Mouse (Mus musculus): ENCODE data around the gene Icam5. TPM values are rescaled to one million over a fixed set of nuclear protein-coding genes. Genes with fewer than 3 reads are reported as not detected.

Gene Icam5
- polyA plus RNA-seq, 1 experiment from 2014 or later = 0.15 TPM

DNA sequence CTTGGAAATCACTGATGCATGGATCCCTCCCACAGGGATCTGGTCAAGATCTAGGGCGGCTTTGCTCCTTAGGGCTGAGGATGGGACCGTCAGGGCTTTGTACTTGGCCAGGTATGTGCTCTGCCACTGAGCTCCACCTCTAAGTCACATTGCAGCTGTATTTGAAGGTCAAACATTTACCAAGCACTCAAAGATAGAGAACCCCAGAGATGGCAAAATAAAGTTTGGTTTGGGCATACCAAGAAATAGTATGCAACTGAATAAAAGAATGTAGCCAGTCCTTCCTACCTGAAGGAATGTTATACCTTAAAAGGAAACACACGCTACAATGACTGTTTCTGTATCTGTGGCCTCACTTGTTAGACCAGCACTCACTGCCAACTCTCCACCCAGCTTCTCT, 10.5 kb upstream of the Icam5 start:
- 80% methylated on average over 3 of the region's 3 CpGs for WGBS
- H3K9ac ChIP-seq (ENCODE audit: low read length) = no peak overlapping the region
- peaks cover 12% of the 10 kb centered on the region for H3K4me1 ChIP-seq (ENCODE audit: control insufficient read depth, insufficient read depth, low read length)
- no peak overlapping the region for H3K4me3 ChIP-seq (replicated peaks; ENCODE audit: low read length)
- peaks cover 10% of the 10 kb centered on the region for H3K27me3 ChIP-seq (ENCODE audit: control insufficient read depth, insufficient read depth, low read length)
- no peaks in the 10 kb centered on the region for H3K9me3 ChIP-seq (replicated peaks; ENCODE audit: control insufficient read depth, low read length)
- no peak overlapping the region for H3K4me2 ChIP-seq (ENCODE audit: low read depth, low read length)
- ATAC-seq (ENCODE audit: insufficient read depth, low FRiP score) = no peak
- H3K36me3 ChIP-seq (ENCODE audit: control insufficient read depth, insufficient read depth, low read length) = no peaks in the 10 kb centered on the region
- no peak overlapping the region for H3K27ac ChIP-seq (ENCODE audit: low read length)

DNA sequence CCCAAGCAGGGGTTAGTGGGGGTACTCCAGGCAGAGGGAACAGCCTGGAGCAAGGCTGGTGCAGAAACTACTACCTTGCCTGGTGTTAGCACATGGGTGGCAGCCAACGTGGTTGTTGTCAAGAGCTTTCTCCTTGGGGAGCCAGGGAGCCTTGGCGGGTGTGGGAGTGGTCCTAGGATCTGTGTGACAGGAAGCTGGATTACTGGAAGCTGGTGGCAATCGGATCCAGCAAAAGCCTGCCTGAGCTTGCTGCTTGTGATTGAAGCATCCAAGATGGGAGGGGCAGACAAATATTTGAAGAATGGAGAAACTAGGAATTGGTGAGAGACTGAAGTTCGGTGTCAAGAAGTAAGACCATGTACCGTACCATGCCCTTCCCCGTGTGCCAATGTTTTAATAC, 9.6 kb upstream of the Icam5 start:
- ATAC-seq (ENCODE audit: insufficient read depth, low FRiP score) = no peak
- H3K4me3 ChIP-seq (replicated peaks; ENCODE audit: low read length) = no peak overlapping the region
- H3K9me3 ChIP-seq (replicated peaks; ENCODE audit: control insufficient read depth, low read length) = no peaks in the 10 kb centered on the region
- no peak overlapping the region for H3K4me2 ChIP-seq (ENCODE audit: low read depth, low read length)
- no peaks in the 10 kb centered on the region for H3K36me3 ChIP-seq (ENCODE audit: control insufficient read depth, insufficient read depth, low read length)
- no peak overlapping the region for H3K27ac ChIP-seq (ENCODE audit: low read length)
- no peak overlapping the region for H3K9ac ChIP-seq (ENCODE audit: low read length)
- H3K27me3 ChIP-seq (ENCODE audit: control insufficient read depth, insufficient read depth, low read length) = peaks cover 2% of the 10 kb centered on the region
- peaks cover 4% of the 10 kb centered on the region; the same call in 1 of the 2 replicates for H3K4me1 ChIP-seq (ENCODE audit: control insufficient read depth, insufficient read depth, low read length)
- WGBS = 45% methylated on average over 6 of the region's 6 CpGs

DNA sequence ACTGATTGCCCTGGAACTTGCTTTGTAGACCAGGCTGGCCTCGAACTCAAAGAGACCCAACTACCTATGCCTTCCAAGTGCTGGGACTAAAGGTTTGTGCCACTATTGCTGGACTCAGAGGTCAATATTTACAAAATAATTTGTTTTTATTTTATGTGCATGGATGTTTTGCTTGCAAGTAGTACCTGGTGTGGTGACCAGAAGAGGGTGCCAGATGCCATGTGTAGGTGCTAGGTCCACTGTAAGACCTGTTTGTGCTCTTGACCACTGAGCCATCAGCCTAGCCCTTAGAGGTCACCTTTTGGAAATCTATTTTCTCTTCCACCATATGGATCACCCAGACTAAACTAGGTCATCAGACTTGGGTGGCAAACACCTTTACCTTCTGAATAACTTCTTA, 9.1 kb upstream of the Icam5 start:
- Histone ChIP-seq H3K4me1 (ENCODE audit: control insufficient read depth, insufficient read depth, low read length) (peaks cover 2% of the 10 kb centered on the region; the same call in 1 of the 2 replicates), H3K4me3 (replicated peaks; ENCODE audit: low read length) (no peak overlapping the region), H3K4me2 (ENCODE audit: low read depth, low read length) (no peak overlapping the region), H3K36me3 (ENCODE audit: control insufficient read depth, insufficient read depth, low read length) (no peaks in the 10 kb centered on the region), H3K9ac (ENCODE audit: low read length) (no peak overlapping the region), H3K9me3 (replicated peaks; ENCODE audit: control insufficient read depth, low read length) (no peaks in the 10 kb centered on the region), H3K27ac (ENCODE audit: low read length) (no peak overlapping the region), H3K27me3 (ENCODE audit: control insufficient read depth, insufficient read depth, low read length) (no peaks in the 10 kb centered on the region)
- ATAC-seq (ENCODE audit: insufficient read depth, low FRiP score) = no peak
- 79% methylated on average over 1 of the region's 1 CpGs for WGBS

DNA sequence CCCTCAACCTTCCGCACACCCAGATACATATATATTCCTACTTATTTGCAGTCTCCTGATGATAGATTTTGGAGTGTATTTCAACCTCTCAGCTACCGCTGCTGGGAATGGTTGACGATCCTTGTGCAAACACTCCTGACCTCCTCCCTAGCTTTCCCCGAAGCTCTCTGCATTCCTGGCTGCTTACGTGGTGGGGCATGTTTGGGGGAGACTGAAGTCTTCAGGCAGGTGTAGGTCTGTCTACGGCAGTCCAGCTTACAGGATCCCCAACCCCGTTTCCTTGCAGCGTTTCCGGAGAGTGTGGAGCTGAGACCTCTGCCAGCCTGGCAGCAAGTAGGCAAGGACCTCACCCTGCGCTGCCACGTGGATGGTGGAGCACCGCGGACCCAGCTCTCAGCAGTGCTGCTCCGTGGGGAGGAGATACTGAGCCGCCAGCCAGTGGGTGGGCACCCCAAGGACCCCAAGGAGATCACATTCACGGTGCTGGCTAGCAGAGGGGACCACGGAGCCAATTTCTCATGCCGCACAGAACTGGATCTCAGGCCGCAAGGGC, 6.5 kb upstream of the Icam5 start:
- Histone ChIP-seq H3K4me1 (ENCODE audit: control insufficient read depth, insufficient read depth, low read length) (peaks cover 14% of the 10 kb centered on the region), H3K4me3 (replicated peaks; ENCODE audit: low read length) (no peak overlapping the region; the same call in 1 of the 2 replicates), H3K36me3 (ENCODE audit: control insufficient read depth, insufficient read depth, low read length) (no peaks in the 10 kb centered on the region), H3K4me2 (ENCODE audit: low read depth, low read length) (peak overlapping the region; percentile 36; the same call in 1 of the 2 replicates), H3K27ac (ENCODE audit: low read length) (peak overlapping the region; percentile 68; the same call in 1 of the 2 replicates), H3K27me3 (ENCODE audit: control insufficient read depth, insufficient read depth, low read length) (0 out of 2 replicates have a peak, but pooled peaks cover 8% of the 10 kb centered on the region), H3K9me3 (replicated peaks; ENCODE audit: control insufficient read depth, low read length) (no peaks in the 10 kb centered on the region), H3K9ac (ENCODE audit: low read length) (peak overlapping the region; percentile 2; the same call in 1 of the 2 replicates)
- 53% methylated on average over 19 of the region's 19 CpGs for whole genome bisulfite sequencing
- peak; percentile 28; the same call in 1 of the 2 replicates for ATAC-seq (ENCODE audit: insufficient read depth, low FRiP score)

DNA sequence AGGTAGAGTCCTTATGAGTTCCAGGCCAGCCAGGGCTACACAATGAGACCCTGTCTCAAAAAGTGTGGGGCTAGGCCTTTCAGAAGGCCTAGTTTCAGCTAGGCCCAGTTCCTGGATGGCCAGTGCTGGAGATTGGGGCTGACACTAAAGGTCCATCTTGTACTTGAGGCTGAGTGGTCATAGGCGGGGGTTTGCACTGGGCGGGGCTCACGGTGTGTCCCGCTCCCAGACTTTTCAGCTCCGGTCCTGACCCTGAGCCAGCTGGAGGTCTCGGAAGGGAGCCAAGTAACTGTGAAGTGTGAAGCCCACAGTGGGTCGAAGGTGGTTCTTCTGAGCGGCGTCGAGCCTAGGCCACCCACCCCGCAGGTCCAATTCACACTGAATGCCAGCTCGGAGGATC, 5.0 kb upstream of the Icam5 start:
- WGBS = 75% methylated on average over 12 of the region's 12 CpGs
- no peaks in the 10 kb centered on the region for H3K36me3 ChIP-seq (ENCODE audit: control insufficient read depth, insufficient read depth, low read length)
- no peak overlapping the region for H3K4me2 ChIP-seq (ENCODE audit: low read depth, low read length)
- no peak overlapping the region for H3K27ac ChIP-seq (ENCODE audit: low read length)
- no peak overlapping the region for H3K4me3 ChIP-seq (replicated peaks; ENCODE audit: low read length)
- no peak for ATAC-seq (ENCODE audit: insufficient read depth, low FRiP score)
- no peak overlapping the region for H3K9ac ChIP-seq (ENCODE audit: low read length)
- H3K9me3 ChIP-seq (replicated peaks; ENCODE audit: control insufficient read depth, low read length) = no peaks in the 10 kb centered on the region
- H3K27me3 ChIP-seq (ENCODE audit: control insufficient read depth, insufficient read depth, low read length) = peaks cover 10% of the 10 kb centered on the region; the same call in 1 of the 2 replicates
- peaks cover 15% of the 10 kb centered on the region for H3K4me1 ChIP-seq (ENCODE audit: control insufficient read depth, insufficient read depth, low read length)

DNA sequence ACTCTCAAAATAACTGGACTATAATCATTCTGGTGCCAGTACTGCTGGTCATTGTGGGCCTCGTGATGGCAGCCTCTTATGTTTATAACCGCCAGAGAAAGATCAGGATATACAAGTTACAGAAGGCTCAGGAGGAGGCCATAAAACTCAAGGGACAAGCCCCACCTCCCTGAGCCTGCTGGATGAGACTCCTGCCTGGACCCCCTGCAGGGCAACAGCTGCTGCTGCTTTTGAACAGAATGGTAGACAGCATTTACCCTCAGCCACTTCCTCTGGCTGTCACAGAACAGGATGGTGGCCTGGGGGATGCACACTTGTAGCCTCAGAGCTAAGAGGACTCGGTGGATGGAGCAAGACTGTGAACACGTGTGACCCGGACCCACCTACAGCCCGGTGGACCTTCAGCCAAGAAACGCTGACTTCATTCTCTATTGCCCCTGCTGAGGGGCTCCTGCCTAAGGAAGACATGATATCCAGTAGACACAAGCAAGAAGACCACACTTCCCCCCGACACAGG, 4.0 kb upstream of the Icam5 start:
- peaks cover 25% of the 10 kb centered on the region for H3K4me1 ChIP-seq (ENCODE audit: control insufficient read depth, insufficient read depth, low read length)

GRCm38 (mm10) chr9:21028560-21029110, 3.2 kb upstream of the Icam5 start:
- peaks cover 27% of the 10 kb centered on the region for H3K27me3 ChIP-seq (ENCODE audit: control insufficient read depth, insufficient read depth, low read length)
- H3K4me3 ChIP-seq (replicated peaks; ENCODE audit: low read length) = no peak overlapping the region
- no peak overlapping the region for H3K27ac ChIP-seq (ENCODE audit: low read length)
- H3K36me3 ChIP-seq (ENCODE audit: control insufficient read depth, insufficient read depth, low read length) = no peaks in the 10 kb centered on the region
- no peak for ATAC-seq (ENCODE audit: insufficient read depth, low FRiP score)
- H3K9ac ChIP-seq (ENCODE audit: low read length) = no peak overlapping the region
- WGBS = 66% methylated on average over 6 of the region's 6 CpGs
- H3K4me2 ChIP-seq (ENCODE audit: low read depth, low read length) = no peak overlapping the region
- H3K9me3 ChIP-seq (replicated peaks; ENCODE audit: control insufficient read depth, low read length) = no peaks in the 10 kb centered on the region
- H3K4me1 ChIP-seq (ENCODE audit: control insufficient read depth, insufficient read depth, low read length) = peaks cover 30% of the 10 kb centered on the region

More for the DNA sequence above, 4.0 kb upstream of the Icam5 start:
- H3K4me2 ChIP-seq (ENCODE audit: low read depth, low read length) = no peak overlapping the region
- H3K27me3 ChIP-seq (ENCODE audit: control insufficient read depth, insufficient read depth, low read length) = peaks cover 20% of the 10 kb centered on the region
- no peaks in the 10 kb centered on the region for H3K9me3 ChIP-seq (replicated peaks; ENCODE audit: control insufficient read depth, low read length)
- no peak for ATAC-seq (ENCODE audit: insufficient read depth, low FRiP score)
- H3K4me3 ChIP-seq (replicated peaks; ENCODE audit: low read length) = no peak overlapping the region
- no peaks in the 10 kb centered on the region for H3K36me3 ChIP-seq (ENCODE audit: control insufficient read depth, insufficient read depth, low read length)
- WGBS = 67% methylated on average over 8 of the region's 8 CpGs
- no peak overlapping the region for H3K27ac ChIP-seq (ENCODE audit: low read length)
- H3K9ac ChIP-seq (ENCODE audit: low read length) = no peak overlapping the region

DNA sequence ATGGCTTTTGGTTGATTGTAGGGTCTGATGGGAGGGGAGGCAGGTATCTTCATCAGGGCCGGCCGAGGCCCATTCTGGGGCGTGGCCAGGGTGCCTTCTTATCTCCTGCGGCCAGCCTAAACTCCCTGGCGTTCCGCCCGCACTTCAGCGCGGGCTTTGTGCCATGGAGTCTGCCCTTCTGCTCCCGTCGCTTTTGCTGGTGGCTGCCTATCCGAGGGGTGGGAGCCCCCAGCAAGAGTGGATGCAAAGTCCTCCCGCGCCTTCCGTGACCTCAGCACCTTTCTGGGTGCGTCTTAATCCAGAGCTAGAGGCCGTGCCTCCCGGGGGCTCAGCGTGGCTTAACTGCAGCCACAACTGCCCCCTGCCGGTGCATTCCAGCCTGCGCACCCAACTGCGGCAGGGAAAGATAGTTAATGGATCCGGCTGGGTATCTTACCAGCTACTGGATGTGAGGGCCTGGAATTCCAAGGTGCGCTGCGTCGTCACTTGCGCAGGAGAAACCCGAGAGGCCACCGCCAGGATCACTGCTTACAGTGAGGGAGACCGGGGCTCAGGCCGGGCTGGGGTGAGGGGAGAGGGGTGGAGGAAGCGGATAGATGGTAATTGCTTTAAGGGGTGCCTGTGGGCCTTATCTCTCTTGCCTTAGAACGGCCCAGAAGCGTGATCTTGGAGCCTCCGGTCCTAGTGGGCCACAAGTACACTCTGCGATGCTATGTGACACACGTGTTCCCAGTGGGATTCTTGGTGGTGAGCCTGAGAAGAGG, 2.4 kb upstream of the Icam5 start, which contains the start of gene Icam4:
Icam4 (plus strand) TSS at position 83 of the 764 bp plus-strand sequence.
- no peak within 1 kb of the TSS for H3K27ac ChIP-seq (ENCODE audit: low read length)
- peak within 1 kb of the TSS; percentile 54 for H3K4me3 ChIP-seq (replicated peaks; ENCODE audit: low read length)
- 0 out of 2 replicates have a peak, but pooled peaks have one; percentile 19 for ATAC-seq (ENCODE audit: insufficient read depth, low FRiP score)
- H3K36me3 ChIP-seq (ENCODE audit: control insufficient read depth, insufficient read depth, low read length) = no peaks in the 10 kb centered on the region
- peak within 1 kb of the TSS; percentile 65 for H3K9ac ChIP-seq (ENCODE audit: low read length)
- H3K27me3 ChIP-seq (ENCODE audit: control insufficient read depth, insufficient read depth, low read length) = peaks cover 33% of the 10 kb centered on the region
- peak within 1 kb of the TSS; percentile 97 for H3K4me2 ChIP-seq (ENCODE audit: low read depth, low read length)
- 2% methylated on average over 37 of the region's 37 CpGs for WGBS
- no peaks in the 10 kb centered on the region for H3K9me3 ChIP-seq (replicated peaks; ENCODE audit: control insufficient read depth, low read length)
- peaks cover 31% of the 10 kb centered on the region for H3K4me1 ChIP-seq (ENCODE audit: control insufficient read depth, insufficient read depth, low read length)

All from stomach, embryonic 16.5 days (tissue).